Mouse (Mus musculus) kidney, postnatal 0 days (tissue): Measurements from ENCODE around the gene Ttc22. TPM values are rescaled to one million over a fixed set of nuclear protein-coding genes. Genes with fewer than 3 reads are reported as not detected.

Source experiments
- ATAC-seq: fragments of 200-750 bp; cut with Nextera tagmentation; replicated peaks from 2 replicates; pipeline ENCODE4 v1.8.0; 2017; ENCODE audit warnings: low read depth, moderate number of reproducible peaks, moderate TSS enrichment, moderate library complexity; ENCODE audit not compliant: low FRiP score
- DNase-seq: peaks from one replicate; pipeline ENCODE4 v3.0.0-alpha.2; 2016; ENCODE audit warnings: low spot score
- H3K27ac ChIP-seq: fragments of 300-500 bp; sonication (generic); 2 replicates; pipeline ENCODE4 v1.5.1; 2014; ENCODE audit warnings: mild to moderate bottlenecking
- H3K27me3 ChIP-seq: fragments of 300-500 bp; sonication (generic); 2 replicates; pipeline ENCODE4 v1.6.1; 2014; ENCODE audit warnings: low read length, mixed read lengths; ENCODE audit not compliant: insufficient read depth
- H3K36me3 ChIP-seq: fragments of 300-500 bp; sonication (generic); 2 replicates; pipeline ENCODE4 v1.6.1; 2014; ENCODE audit warnings: low read length, mixed read lengths; ENCODE audit not compliant: insufficient read depth
- H3K4me1 ChIP-seq: fragments of 300-500 bp; sonication (generic); replicated peaks from 2 replicates; pipeline ENCODE4 v1.6.1; 2014; ENCODE audit warnings: antibody characterized with exemption, low read length, mixed read lengths; ENCODE audit not compliant: insufficient read depth
- H3K4me2 ChIP-seq: fragments of 300-500 bp; sonication (generic); 2 replicates; pipeline ENCODE4 v1.6.1; 2014; ENCODE audit warnings: mild to moderate bottlenecking, low read length, moderate library complexity, mixed read lengths
- H3K4me3 ChIP-seq: fragments of 300-500 bp; sonication (generic); replicated peaks from 2 replicates; pipeline ENCODE4 v1.5.1; 2014; ENCODE audit warnings: low read depth, low read length
- H3K9ac ChIP-seq: fragments of 300-500 bp; sonication (generic); 2 replicates; pipeline ENCODE4 v1.6.1; 2014; ENCODE audit warnings: low read depth, low read length
- H3K9me3 ChIP-seq: fragments of 300-500 bp; sonication (generic); replicated peaks from 2 replicates; pipeline ENCODE4 v1.6.1; 2016; ENCODE audit warnings: low read length, inconsistent platforms, mixed read lengths
- CTCF ChIP-seq: IDR thresholded peaks from 2 replicates; pipeline ENCODE4 v1.5.1; 2016; ENCODE audit warnings: antibody characterized with exemption, low read depth, mild to moderate bottlenecking, moderate library complexity
- WGBS: fragments of 180-500 bp; shearing (Covaris S2); extraction: QIAGEN DNeasy Blood & Tissue Kit; methylation state at CpG from one replicate; pipeline ENCODE4 v1.1.7; 2014; 5-methylcytosine and 5-hydroxymethylcytosine counted together
- polyA plus RNA-seq: library from polyadenylated mRNA; unstranded; fragments of >200 nt; fragmentation: Nextera tagmentation; extraction: Ambion mirVana; gene quantifications from 2 replicates; pipeline ENCODE4 v1.2.1, GENCODE M21; 2015

Gene Ttc22
- polyA plus RNA-seq, 1 experiment from 2014 or later, result 5.9 TPM

DNA sequence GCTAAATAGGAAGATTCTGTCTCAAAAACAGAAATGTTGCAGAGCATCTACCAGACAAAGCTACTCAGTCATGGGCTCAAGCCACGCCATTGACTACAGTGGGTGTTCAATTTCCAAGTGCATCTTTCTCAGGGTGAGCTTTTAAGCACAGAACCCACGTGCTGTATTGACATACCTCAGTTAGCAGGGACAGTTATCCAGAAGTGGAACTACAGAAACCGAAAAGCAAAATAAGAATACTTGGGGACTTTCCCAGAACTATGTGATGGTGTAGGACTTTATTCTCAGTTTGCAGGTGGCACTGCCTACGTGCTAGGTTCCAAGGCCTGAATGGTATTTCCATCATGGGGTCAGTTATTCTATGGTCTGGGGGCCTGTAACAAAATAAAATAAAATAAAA, 24.5 kb upstream of the Ttc22 start:
- H3K4me2 ChIP-seq, result no peak overlapping the region
- TF ChIP-seq CTCF, result no peak
- no peaks in the 10 kb centered on the region for H3K9me3 ChIP-seq
- 81% methylated on average over 4 of the region's 4 CpGs for WGBS
- no peaks in the 10 kb centered on the region for H3K27me3 ChIP-seq
- H3K27ac ChIP-seq, result no peak overlapping the region
- DNase-seq (no peak), ATAC-seq (no peak)
- H3K36me3 ChIP-seq, result no peaks in the 10 kb centered on the region
- no peak overlapping the region for H3K9ac ChIP-seq
- no peak overlapping the region for H3K4me3 ChIP-seq
- H3K4me1 ChIP-seq, result no peaks in the 10 kb centered on the region

GRCm38 (mm10) chr4:106599415-106599814, 22.8 kb upstream of the Ttc22 start:
- DNase-seq (no peak), ATAC-seq (no peak)
- Histone ChIP-seq H3K4me1 (no peaks in the 10 kb centered on the region), H3K36me3 (no peaks in the 10 kb centered on the region), H3K9ac (no peak overlapping the region), H3K4me3 (no peak overlapping the region), H3K27me3 (no peaks in the 10 kb centered on the region), H3K9me3 (no peaks in the 10 kb centered on the region), H3K4me2 (no peak overlapping the region), H3K27ac (no peak overlapping the region)
- WGBS, result 50% methylated on average over 1 of the region's 1 CpGs
- TF ChIP-seq CTCF, result peak; percentile 32

DNA sequence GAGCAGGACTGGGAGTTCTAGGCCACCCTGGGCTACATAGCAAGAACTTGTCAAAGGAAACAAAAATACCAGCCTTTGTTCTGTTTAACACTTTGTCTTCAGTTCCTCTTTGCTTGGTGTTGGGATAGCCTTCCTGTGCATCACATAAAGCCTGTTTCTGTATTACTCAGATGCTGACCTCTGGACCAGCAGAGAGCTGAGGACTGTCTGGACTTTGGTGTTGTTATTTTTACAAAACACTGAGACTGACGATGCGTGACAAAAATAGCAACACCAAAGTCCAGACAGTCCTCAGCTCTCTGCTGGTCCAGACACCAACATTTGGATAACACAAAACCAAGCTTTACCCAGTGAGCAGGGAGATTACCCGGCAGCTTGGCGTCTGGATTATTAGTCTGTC, 21.5 kb upstream of the Ttc22 start:
- peak; percentile 72 for ATAC-seq
- peak; percentile 22 for DNase-seq
- H3K9me3 ChIP-seq, result no peaks in the 10 kb centered on the region
- no peak overlapping the region for H3K9ac ChIP-seq
- no peak overlapping the region for H3K4me3 ChIP-seq
- H3K27me3 ChIP-seq, result no peaks in the 10 kb centered on the region
- TF ChIP-seq CTCF, result no peak
- H3K36me3 ChIP-seq, result no peaks in the 10 kb centered on the region
- no peak overlapping the region for H3K4me2 ChIP-seq
- 61% methylated on average over 4 of the region's 4 CpGs for WGBS
- no peak overlapping the region for H3K27ac ChIP-seq
- H3K4me1 ChIP-seq, result no peaks in the 10 kb centered on the region

DNA sequence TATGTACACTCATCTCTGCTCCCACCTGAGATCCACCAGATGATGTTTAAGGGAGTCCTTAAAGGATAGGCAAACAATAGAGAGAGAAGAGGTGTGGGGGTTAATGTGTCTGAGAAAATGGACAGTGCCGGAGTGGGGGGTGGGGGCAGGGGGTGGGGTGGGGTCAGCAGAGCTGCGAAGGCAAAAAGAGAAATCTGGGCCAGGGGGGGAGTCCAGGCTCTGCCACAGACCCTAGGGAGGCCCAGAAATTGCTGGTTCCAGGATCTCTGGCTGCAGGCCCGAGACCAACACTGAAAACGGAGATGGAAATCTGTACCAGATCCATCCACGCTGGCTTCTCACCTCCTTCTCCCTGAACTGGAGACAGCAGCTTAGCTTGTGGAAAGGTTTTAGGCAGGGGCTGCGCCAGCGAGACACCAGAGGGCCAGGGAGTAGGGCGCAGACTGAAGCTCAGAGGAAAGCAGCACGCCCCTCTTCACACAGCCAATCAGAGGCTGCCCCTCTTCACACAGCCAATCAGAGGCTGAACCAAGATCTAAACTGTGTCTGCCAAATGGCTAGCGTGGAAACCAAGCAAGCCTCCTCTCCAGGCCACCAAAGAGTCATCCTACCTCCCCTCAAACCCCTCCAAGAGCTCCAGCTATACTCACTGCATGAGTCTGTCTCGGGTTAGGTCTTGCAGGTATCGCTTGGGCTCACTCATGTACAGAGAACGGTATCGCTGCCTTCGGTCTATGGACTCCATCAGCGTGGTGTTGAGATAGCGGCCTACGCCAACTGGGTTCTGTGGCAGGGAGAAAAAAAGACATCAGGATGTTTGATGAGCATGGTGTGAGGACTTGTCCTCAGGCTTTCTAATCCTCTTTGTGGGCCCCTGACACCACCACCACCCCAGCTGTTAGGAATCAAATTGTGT, 15.3 kb upstream of the Ttc22 start:
- Histone ChIP-seq H3K27ac (no peak overlapping the region), H3K9ac (no peak overlapping the region), H3K36me3 (no peaks in the 10 kb centered on the region), H3K27me3 (no peaks in the 10 kb centered on the region), H3K4me1 (no peaks in the 10 kb centered on the region), H3K4me2 (no peak overlapping the region), H3K9me3 (no peaks in the 10 kb centered on the region), H3K4me3 (no peak overlapping the region)
- peak; percentile 56 for DNase-seq
- no peak; the same call in 1 of the 2 replicates for TF ChIP-seq CTCF
- ATAC-seq, result peak; percentile 79; the same call in 1 of the 2 replicates
- 38% methylated on average over 18 of the region's 18 CpGs for WGBS

DNA sequence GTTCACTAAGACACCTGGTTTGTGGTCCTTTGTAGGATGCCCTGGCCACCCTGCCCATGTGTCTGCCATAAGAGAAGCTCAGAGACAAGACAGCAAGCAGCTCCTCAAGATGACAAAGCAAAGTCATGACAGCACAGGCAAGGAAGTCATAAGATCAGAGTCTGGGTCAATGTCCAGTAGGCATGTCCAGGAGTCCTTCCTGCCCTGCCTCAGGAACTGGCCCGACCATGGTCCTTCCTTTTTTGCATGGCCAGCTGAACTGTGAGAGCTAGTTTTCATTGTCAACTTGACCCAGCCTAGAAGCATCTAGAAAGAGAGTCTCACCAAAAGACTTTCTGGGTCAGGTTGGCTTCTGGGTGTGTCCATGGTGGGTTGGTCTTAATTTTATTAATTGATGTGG, 14.3 kb upstream of the Ttc22 start:
- no peaks in the 10 kb centered on the region for H3K27me3 ChIP-seq
- DNase-seq, result no peak
- no peak overlapping the region for H3K27ac ChIP-seq
- H3K9ac ChIP-seq, result no peak overlapping the region
- no peak overlapping the region for H3K4me2 ChIP-seq
- no peak for ATAC-seq
- no peak overlapping the region for H3K4me3 ChIP-seq
- H3K36me3 ChIP-seq, result no peaks in the 10 kb centered on the region
- H3K9me3 ChIP-seq, result no peaks in the 10 kb centered on the region
- no peaks in the 10 kb centered on the region for H3K4me1 ChIP-seq
- no peak for TF ChIP-seq CTCF
- 74% methylated on average over 1 of the region's 1 CpGs for WGBS

- H3K9me3 ChIP-seq, result no peaks in the 10 kb centered on the region
- whole genome bisulfite sequencing, result 78% methylated on average over 8 of the region's 8 CpGs
- no peak overlapping the region for H3K9ac ChIP-seq
- no peaks in the 10 kb centered on the region for H3K27me3 ChIP-seq
- ATAC-seq (no peak), DNase-seq (no peak)
- H3K4me1 ChIP-seq, result peaks cover 8% of the 10 kb centered on the region; the same call in 1 of the 2 replicates
- no peak for TF ChIP-seq CTCF
- no peak overlapping the region for H3K4me3 ChIP-seq
- H3K36me3 ChIP-seq, result no peaks in the 10 kb centered on the region
- no peak overlapping the region for H3K27ac ChIP-seq
- H3K4me2 ChIP-seq, result no peak overlapping the region
These were observed 9.1 kb upstream of the Ttc22 start for GRCm38 (mm10) chr4:106613105-106613504.
